Mouse (Mus musculus): ENCODE measurements around the gene Bicd2. TPM values are rescaled to one million over a fixed set of nuclear protein-coding genes. Genes with fewer than 3 reads are reported as not detected.

The Bicd2 gene
- polyA plus RNA-seq, 1 experiment from 2014 or later = 37.1 TPM

DNA sequence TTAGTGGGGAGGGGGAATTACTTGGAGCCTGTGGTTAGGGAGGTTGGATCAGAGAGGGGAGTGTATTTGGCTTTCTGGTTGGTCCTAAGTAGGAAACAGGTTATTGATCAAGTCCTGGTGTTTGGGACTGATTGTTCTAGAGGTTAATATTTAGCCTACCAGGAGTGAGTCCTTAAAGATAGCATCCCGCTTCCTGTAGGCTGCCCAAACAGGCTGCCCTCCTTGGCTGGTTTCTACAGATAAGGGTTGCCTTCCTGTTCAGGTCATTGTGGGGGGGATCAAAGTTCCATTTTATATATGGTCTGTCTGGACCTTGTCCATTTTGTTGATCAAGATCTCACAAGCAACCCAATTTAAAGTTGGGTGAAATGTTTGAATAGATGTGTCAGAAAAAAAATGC lies 52.2 kb downstream of the Bicd2 start:
- Histone ChIP-seq H3K36me3 (ENCODE audit: control insufficient read depth, insufficient read depth, low read length) (no peaks in the 10 kb centered on the region), H3K27ac (ENCODE audit: low read depth, low read length) (no peak overlapping the region), H3K9ac (ENCODE audit: low read length) (no peak overlapping the region), H3K4me3 (ENCODE audit: low read depth, low read length) (no peak overlapping the region), H3K27me3 (ENCODE audit: control insufficient read depth, insufficient read depth, low read length) (no peaks in the 10 kb centered on the region), H3K9me3 (ENCODE audit: control insufficient read depth, low read length) (no peaks in the 10 kb centered on the region), H3K4me1 (ENCODE audit: control insufficient read depth, insufficient read depth, low read length) (no peaks in the 10 kb centered on the region), H3K4me2 (ENCODE audit: low read depth) (no peak overlapping the region)
- ATAC-seq (ENCODE audit: insufficient read depth, low FRiP score, low TSS enrichment) = no peak
- 72% methylated on average over 1 of the region's 1 CpGs for WGBS
- no peak for DNase-seq (ENCODE audit: low spot score)

DNA sequence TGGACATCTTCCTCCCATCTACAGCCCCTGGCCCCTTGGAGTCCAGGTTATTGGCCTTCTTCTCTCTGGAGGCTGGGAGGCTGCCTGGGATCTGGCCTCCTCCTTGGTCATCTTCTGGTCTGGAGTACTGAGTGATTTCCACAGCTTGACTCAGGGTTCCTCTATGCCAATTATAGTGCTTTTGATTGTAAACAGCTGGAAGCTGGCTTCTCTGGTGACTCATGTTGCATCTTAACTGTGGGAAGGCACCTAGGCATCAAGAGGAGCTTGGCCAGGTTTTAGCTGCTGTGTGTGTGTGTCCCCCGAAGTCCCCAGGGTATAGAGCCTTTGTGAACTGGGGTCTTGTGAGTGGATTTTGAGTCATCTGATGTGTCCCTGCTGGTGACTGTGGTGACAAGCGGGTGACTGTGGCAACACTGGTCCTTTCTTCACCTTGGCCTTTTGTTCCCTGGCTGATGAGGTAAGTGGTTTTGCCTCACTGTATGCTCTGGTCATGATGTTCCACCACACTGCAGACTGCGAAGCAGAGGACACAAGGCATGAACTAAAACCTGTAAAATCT lies 53.6 kb downstream of the Bicd2 start:
- Histone ChIP-seq H3K4me2 (ENCODE audit: low read depth) (no peak overlapping the region), H3K36me3 (ENCODE audit: control insufficient read depth, insufficient read depth, low read length) (no peaks in the 10 kb centered on the region), H3K4me3 (ENCODE audit: low read depth, low read length) (no peak overlapping the region), H3K27ac (ENCODE audit: low read depth, low read length) (no peak overlapping the region), H3K4me1 (ENCODE audit: control insufficient read depth, insufficient read depth, low read length) (no peaks in the 10 kb centered on the region), H3K9ac (ENCODE audit: low read length) (no peak overlapping the region), H3K27me3 (ENCODE audit: control insufficient read depth, insufficient read depth, low read length) (no peaks in the 10 kb centered on the region), H3K9me3 (ENCODE audit: control insufficient read depth, low read length) (no peaks in the 10 kb centered on the region)
- no peak for DNase-seq (ENCODE audit: low spot score)
- ATAC-seq (ENCODE audit: insufficient read depth, low FRiP score, low TSS enrichment) = no peak
- 85% methylated on average over 3 of the region's 3 CpGs for WGBS

DNA sequence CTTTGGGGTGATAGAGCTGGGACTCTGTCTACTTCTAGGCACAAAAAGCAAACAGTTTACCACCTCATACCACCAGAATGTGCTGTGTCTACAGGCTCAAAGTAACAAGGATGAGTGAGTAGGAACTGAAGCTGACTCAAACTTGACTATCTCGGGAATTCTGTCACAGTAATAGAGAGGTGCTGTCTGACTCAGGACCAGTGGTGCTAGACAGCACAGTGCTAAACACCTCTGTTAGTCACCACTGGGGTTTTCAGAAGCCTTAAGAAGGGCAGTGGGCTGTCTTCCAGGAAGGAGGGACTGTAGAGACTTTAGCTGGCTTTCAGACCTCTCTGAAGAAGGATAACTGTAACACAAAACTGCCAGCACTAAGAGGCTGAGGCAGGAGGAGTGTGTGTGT lies 55.4 kb downstream of the Bicd2 start:
- WGBS = 86% methylated on average over 1 of the region's 1 CpGs
- Histone ChIP-seq H3K36me3 (ENCODE audit: control insufficient read depth, insufficient read depth, low read length) (no peaks in the 10 kb centered on the region), H3K9me3 (ENCODE audit: control insufficient read depth, low read length) (no peaks in the 10 kb centered on the region), H3K4me2 (ENCODE audit: low read depth) (no peak overlapping the region), H3K27me3 (ENCODE audit: control insufficient read depth, insufficient read depth, low read length) (no peaks in the 10 kb centered on the region), H3K27ac (ENCODE audit: low read depth, low read length) (no peak overlapping the region), H3K4me1 (ENCODE audit: control insufficient read depth, insufficient read depth, low read length) (no peaks in the 10 kb centered on the region), H3K4me3 (ENCODE audit: low read depth, low read length) (no peak overlapping the region), H3K9ac (ENCODE audit: low read length) (no peak overlapping the region)
- DNase-seq (ENCODE audit: low spot score) = no peak
- no peak for ATAC-seq (ENCODE audit: insufficient read depth, low FRiP score, low TSS enrichment)

DNA sequence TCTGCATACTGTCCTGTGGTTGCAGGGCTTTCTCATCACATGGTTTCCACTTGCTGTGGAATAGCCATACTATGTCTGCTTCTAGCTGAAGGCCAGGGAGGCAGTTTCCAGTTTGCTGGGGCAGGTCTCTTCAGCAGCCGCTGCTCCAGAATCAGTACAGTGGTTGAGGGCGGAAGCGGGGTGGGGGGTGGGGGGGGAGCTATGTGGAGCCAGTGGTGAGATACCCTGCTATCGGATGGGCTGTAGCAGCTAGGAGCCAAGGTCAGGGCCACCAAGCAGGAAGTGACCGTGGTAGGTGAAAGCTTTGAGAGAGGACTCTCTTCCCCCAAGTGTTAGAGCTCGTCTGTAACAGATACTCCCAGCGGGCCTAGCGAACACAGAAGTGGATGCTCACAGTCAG lies 56.8 kb downstream of the Bicd2 start:
- H3K36me3 ChIP-seq (ENCODE audit: control insufficient read depth, insufficient read depth, low read length) = no peaks in the 10 kb centered on the region
- WGBS = 88% methylated on average over 8 of the region's 8 CpGs
- no peak for ATAC-seq (ENCODE audit: insufficient read depth, low FRiP score, low TSS enrichment)
- H3K4me3 ChIP-seq (ENCODE audit: low read depth, low read length) = no peak overlapping the region
- no peak overlapping the region for H3K9ac ChIP-seq (ENCODE audit: low read length)
- H3K4me1 ChIP-seq (ENCODE audit: control insufficient read depth, insufficient read depth, low read length) = no peaks in the 10 kb centered on the region
- no peak overlapping the region for H3K4me2 ChIP-seq (ENCODE audit: low read depth)
- H3K9me3 ChIP-seq (ENCODE audit: control insufficient read depth, low read length) = no peaks in the 10 kb centered on the region
- no peak for DNase-seq (ENCODE audit: low spot score)
- no peak overlapping the region for H3K27ac ChIP-seq (ENCODE audit: low read depth, low read length)
- no peaks in the 10 kb centered on the region for H3K27me3 ChIP-seq (ENCODE audit: control insufficient read depth, insufficient read depth, low read length)

DNA sequence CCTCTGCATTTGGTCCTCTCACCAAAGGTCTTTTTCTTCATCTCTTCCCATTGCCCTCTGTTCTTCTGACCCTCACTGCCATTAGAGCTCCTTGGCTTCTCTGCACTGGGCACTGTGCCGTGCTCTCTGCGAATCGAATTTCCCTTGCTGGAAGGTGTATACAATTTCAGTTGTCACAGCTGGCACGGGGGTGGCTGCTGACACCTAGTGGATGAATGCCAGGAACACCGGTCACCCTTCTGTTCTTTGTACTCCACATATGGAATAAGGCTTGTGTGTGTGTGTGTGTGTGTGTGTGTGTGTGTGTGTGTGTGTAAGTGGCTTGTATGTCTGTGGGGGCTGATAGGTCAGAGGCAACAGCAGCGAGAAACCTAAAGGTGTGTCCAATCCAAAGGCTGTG lies 58.8 kb downstream of the Bicd2 start:
- Histone ChIP-seq H3K9me3 (ENCODE audit: control insufficient read depth, low read length) (no peaks in the 10 kb centered on the region), H3K4me1 (ENCODE audit: control insufficient read depth, insufficient read depth, low read length) (no peaks in the 10 kb centered on the region), H3K9ac (ENCODE audit: low read length) (no peak overlapping the region), H3K27me3 (ENCODE audit: control insufficient read depth, insufficient read depth, low read length) (no peaks in the 10 kb centered on the region), H3K27ac (ENCODE audit: low read depth, low read length) (no peak overlapping the region), H3K36me3 (ENCODE audit: control insufficient read depth, insufficient read depth, low read length) (no peaks in the 10 kb centered on the region), H3K4me2 (ENCODE audit: low read depth) (no peak overlapping the region), H3K4me3 (ENCODE audit: low read depth, low read length) (no peak overlapping the region)
- WGBS = 72% methylated on average over 6 of the region's 6 CpGs
- ATAC-seq (ENCODE audit: insufficient read depth, low FRiP score, low TSS enrichment) = no peak
- peak; percentile 51 for DNase-seq (ENCODE audit: low spot score)

DNA sequence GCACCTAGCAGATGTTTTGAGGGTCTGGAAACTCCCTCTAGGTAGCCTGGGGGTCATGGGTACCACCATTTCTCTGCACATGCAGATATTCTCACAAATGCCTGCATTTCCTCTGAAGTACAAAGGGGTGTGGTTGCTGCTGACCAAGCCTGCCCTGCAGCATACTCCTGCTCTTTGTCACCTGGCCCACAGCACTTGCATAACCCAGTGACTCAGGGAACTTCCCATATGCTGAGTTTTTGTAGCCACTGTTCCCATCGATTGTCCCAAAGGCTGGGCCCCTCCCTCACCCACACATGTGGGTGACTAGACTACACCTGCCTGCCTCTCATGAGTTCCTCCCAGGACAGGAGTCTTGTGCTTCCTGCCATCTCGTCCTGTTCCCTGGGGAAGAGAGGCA lies 61.2 kb downstream of the Bicd2 start:
- no peaks in the 10 kb centered on the region for H3K27me3 ChIP-seq (ENCODE audit: control insufficient read depth, insufficient read depth, low read length)
- H3K9ac ChIP-seq (ENCODE audit: low read length) = no peak overlapping the region
- H3K4me1 ChIP-seq (ENCODE audit: control insufficient read depth, insufficient read depth, low read length) = no peaks in the 10 kb centered on the region
- H3K36me3 ChIP-seq (ENCODE audit: control insufficient read depth, insufficient read depth, low read length) = no peaks in the 10 kb centered on the region
- WGBS = 71% methylated on average over 2 of the region's 2 CpGs
- H3K4me3 ChIP-seq (ENCODE audit: low read depth, low read length) = no peak overlapping the region
- no peaks in the 10 kb centered on the region for H3K9me3 ChIP-seq (ENCODE audit: control insufficient read depth, low read length)
- ATAC-seq (ENCODE audit: insufficient read depth, low FRiP score, low TSS enrichment) (no peak), DNase-seq (ENCODE audit: low spot score) (no peak)
- H3K27ac ChIP-seq (ENCODE audit: low read depth, low read length) = no peak overlapping the region
- H3K4me2 ChIP-seq (ENCODE audit: low read depth) = no peak overlapping the region

DNA sequence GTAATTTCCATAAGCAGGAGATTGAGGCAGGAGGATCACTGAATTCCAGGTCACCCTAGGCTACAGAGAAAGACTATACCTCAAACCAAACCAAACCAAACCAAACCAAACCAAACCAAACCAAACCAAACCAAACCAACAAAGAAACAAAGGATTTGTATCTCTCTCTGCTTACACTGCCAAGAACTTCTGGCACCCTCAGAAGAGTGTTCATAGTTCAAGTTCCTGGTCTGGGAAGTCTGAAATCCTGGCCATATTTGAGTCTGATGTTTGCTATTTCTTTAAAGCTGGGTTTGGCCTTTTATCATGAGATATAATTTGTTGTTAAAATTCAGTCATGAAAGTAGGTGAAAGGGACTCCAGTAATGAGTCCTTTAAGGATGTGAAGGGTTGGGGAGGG lies 66.4 kb downstream of the Bicd2 start:
- DNase-seq (ENCODE audit: low spot score) = no peak

DNA sequence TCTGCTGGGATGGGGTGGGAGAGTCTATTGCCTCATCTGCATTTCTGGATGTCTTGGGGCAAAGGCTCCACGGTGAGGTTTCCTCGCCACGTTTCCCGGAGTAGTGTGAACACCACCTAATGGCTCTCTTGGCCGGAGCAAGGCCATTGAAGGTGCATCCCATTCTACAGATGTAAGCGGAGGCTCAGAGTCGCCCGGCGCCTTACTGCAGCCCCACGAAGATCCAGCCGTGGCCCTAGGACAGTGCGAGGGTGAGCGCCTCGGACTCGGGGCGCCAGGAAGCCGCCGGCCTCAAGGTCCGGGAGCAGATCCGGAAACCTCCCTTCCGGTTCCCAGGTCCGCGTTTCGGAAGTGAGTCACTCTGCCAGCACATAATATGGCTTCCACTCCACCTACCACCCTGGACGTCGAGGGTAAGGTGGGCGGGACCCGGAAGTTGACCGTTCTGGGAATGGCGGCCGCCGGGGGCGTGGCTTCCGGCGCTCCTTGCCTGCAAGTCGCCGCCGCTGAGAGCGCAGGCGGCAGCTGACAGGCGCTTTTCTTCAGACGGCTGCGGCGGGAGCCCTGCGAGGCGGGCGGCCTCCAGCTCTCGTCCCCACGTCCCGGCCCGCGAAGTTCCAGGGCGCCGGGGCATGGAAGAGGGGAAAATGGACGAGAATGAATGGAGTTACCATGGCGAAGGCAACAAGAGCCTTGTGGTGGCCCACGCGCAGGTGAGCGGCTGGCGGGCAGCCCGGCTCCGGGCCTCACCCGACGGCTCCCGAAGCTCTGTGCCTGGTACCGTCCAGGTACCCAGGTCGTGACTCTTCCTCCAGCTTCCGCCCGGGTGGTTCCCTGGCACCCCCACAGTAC lies 79.6 kb downstream of the Bicd2 start, which contains the start of gene Ippk:
Gene Ippk, plus strand, starts transcription at position 496 of the 852 bp plus-strand sequence.
- peak within 1 kb of the TSS; percentile 55; the same call in 1 of the 2 replicates for H3K27ac ChIP-seq (ENCODE audit: low read depth, low read length)
- no peaks in the 10 kb centered on the region for H3K27me3 ChIP-seq (ENCODE audit: control insufficient read depth, insufficient read depth, low read length)
- H3K4me2 ChIP-seq (ENCODE audit: low read depth) = peak within 1 kb of the TSS; percentile 93
- H3K9ac ChIP-seq (ENCODE audit: low read length) = peak within 1 kb of the TSS; percentile 77
- WGBS = under 1% methylated on average over 66 of the region's 69 CpGs
- peak; percentile 98 for ATAC-seq (ENCODE audit: insufficient read depth, low FRiP score, low TSS enrichment)
- H3K4me3 ChIP-seq (ENCODE audit: low read depth, low read length) = peak within 1 kb of the TSS; percentile 86
- H3K9me3 ChIP-seq (ENCODE audit: control insufficient read depth, low read length) = no peaks in the 10 kb centered on the region
- peaks cover 11% of the 10 kb centered on the region for H3K4me1 ChIP-seq (ENCODE audit: control insufficient read depth, insufficient read depth, low read length)
- H3K36me3 ChIP-seq (ENCODE audit: control insufficient read depth, insufficient read depth, low read length) = no peaks in the 10 kb centered on the region
- DNase-seq (ENCODE audit: low spot score) = peak; percentile 98

More for the DNA sequence above, 66.4 kb downstream of the Bicd2 start:
- no peak overlapping the region for H3K4me3 ChIP-seq (ENCODE audit: low read depth, low read length)
- no peaks in the 10 kb centered on the region for H3K9me3 ChIP-seq (ENCODE audit: control insufficient read depth, low read length)
- H3K4me1 ChIP-seq (ENCODE audit: control insufficient read depth, insufficient read depth, low read length) = no peaks in the 10 kb centered on the region
- ATAC-seq (ENCODE audit: insufficient read depth, low FRiP score, low TSS enrichment) = no peak
- H3K4me2 ChIP-seq (ENCODE audit: low read depth) = no peak overlapping the region
- H3K27ac ChIP-seq (ENCODE audit: low read depth, low read length) = no peak overlapping the region
- H3K36me3 ChIP-seq (ENCODE audit: control insufficient read depth, insufficient read depth, low read length) = no peaks in the 10 kb centered on the region
- H3K9ac ChIP-seq (ENCODE audit: low read length) = no peak overlapping the region
- no peaks in the 10 kb centered on the region for H3K27me3 ChIP-seq (ENCODE audit: control insufficient read depth, insufficient read depth, low read length)

DNA sequence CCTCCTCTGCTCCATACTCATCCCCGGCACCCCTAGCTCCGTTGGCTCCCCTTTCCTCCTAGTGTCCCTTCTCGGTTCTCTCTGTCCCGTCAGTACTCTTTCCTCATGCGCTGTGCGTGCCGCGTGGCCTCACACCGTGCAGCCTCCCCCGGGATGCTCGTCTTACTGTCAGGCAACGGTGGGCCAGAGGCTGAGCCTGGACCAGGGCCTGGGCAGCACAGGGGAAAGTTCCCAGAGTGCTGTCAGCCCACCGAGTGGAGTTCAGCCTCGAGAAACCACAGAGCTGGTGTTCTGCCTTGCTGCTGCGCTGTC lies 80.2 kb downstream of the Bicd2 start:
- DNase-seq (ENCODE audit: low spot score) = peak; percentile 25
- no peak overlapping the region; the same call in 1 of the 2 replicates for H3K27ac ChIP-seq (ENCODE audit: low read depth, low read length)
- WGBS = under 1% methylated on average over 15 of the region's 15 CpGs

More for the DNA sequence above, 80.2 kb downstream of the Bicd2 start:
- H3K36me3 ChIP-seq (ENCODE audit: control insufficient read depth, insufficient read depth, low read length) = no peaks in the 10 kb centered on the region
- H3K4me3 ChIP-seq (ENCODE audit: low read depth, low read length) = peak overlapping the region; percentile 86
- H3K27me3 ChIP-seq (ENCODE audit: control insufficient read depth, insufficient read depth, low read length) = no peaks in the 10 kb centered on the region
- ATAC-seq (ENCODE audit: insufficient read depth, low FRiP score, low TSS enrichment) = peak; percentile 57
- H3K4me2 ChIP-seq (ENCODE audit: low read depth) = peak overlapping the region; percentile 93
- peak overlapping the region; percentile 75 for H3K9ac ChIP-seq (ENCODE audit: low read length)
- H3K4me1 ChIP-seq (ENCODE audit: control insufficient read depth, insufficient read depth, low read length) = peaks cover 11% of the 10 kb centered on the region
- no peaks in the 10 kb centered on the region for H3K9me3 ChIP-seq (ENCODE audit: control insufficient read depth, low read length)

Measured in neural tube, embryonic 11.5 days (tissue).